Mouse (Mus musculus): ENCODE results near the gene Gata3.

The Gata3 gene

DNA sequence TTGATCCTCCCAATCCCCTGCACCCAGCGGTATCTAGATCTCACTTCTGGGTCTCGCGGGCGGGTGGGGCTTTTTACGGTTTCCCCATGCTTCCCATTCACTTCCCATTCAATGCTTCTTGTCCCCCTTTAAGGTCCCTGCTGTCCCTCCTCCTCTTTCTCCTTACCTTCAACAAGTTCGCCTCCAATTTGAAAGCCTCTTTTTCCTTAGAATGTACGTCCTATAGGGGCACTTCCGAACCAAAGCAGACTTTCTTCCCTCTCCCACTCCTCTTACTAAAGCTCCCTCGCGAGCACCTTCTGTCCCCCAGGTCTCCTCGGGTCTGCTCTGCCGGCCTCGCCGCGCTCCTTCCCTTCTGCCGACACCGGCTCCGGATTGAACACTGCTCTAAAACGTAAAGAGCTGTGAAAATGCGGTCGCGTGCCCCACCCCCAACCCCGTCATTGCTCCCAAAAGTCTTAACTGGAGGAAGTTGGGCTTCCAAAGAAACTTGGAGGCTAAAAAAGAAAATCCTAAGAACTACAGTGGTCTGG is at the start of gene Gata3:
Gata3 (minus strand) TSS at position 384 of the 533 bp plus-strand sequence.
- in situ Hi-C loops (cut with MboI), result no loop called here

DNA sequence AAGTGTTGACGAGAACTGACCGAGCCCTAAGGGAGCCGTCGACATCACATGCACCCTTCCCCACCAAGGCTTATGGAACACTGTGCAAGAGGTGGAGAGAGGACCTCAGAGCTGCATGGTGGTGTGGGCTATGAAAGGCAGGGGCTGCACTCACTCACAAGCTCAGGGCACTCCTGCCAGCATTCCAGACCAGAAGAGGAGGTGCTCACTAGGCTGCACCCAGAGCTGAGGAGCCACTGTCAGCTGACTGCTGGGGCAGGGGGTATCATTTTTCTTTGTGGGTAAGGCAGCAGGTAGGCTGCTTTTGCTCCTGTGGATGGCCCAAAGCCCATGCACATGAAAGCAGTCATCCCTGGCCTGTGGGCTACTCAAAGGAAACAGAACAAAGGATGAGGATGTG is 49.4 kb upstream of the Gata3 start:
- in situ Hi-C loops (cut with MboI), result no loop called here

DNA sequence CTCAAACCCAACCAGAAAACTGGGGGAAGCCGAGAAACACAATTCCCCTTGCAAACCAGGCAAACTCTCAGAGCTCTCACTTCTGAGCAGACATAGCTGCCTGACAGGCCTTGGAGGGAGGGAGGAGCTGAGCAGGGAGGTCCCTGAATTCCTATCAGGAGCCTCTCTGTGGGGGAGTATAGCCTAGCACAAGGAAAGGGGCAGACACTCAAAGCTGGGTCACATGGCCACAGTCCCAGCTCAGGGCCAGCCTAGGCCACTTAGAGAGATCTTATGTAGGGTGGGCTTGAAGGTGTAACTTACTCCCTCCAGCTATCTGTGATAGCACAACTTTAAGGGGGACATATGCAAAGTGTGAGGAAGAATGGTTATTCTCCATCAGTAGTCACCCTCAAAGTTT is 46.1 kb upstream of the Gata3 start:
- in situ Hi-C loops (cut with MboI), result no loop called here

DNA sequence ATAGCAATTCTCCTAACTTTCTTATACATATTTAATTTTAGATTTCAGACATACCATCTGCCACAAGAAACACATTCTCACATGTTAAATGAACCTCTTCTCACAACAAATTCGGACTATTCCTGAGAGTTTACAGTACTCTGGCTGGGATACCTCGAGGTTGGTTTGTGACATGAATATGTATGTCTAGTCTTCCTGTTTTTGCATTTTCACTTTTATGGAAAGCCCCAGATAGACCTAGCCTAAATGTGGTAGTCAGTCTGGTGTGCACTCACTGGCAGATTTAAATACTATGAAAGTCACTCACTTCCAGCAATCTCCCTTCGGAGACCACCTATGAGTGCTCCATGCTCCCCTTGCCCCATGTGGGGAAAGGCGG is 37.1 kb upstream of the Gata3 start:
- in situ Hi-C loops (cut with MboI), result no loop called here

DNA sequence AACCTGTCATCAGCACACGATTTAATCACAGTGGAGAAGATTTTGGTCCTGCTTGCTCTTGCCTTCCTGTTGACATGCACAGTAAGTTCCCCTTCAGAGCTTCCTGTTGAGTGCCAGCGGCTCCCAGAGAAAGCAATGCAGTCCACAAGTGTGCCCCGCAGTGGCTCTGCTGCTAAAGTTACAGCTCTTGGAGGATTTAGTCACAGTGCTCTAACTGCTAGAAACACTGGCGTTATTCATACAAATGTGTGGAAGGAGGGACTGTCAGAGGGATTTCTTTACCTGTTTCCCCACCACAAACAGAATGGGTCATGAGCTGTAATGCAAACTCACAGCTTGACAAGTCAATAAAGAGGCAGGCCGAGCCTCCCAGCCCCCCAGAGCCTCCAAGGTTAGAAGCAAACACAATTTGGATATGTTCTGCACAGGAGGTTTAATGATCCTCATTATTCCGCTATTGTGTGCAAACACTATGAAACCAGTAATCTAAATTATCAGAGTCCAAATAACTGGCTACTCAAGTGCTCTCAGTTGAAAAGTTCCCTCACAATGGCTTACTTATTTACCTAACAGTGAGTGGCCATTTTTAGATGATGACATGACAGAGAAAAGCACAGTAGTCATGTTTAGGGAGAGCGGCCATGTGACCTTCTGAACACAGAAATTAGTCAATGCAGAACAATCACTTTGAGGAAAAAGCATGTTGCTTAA is 36.5 kb upstream of the Gata3 start:
- in situ Hi-C loops (cut with MboI), result no loop called here

DNA sequence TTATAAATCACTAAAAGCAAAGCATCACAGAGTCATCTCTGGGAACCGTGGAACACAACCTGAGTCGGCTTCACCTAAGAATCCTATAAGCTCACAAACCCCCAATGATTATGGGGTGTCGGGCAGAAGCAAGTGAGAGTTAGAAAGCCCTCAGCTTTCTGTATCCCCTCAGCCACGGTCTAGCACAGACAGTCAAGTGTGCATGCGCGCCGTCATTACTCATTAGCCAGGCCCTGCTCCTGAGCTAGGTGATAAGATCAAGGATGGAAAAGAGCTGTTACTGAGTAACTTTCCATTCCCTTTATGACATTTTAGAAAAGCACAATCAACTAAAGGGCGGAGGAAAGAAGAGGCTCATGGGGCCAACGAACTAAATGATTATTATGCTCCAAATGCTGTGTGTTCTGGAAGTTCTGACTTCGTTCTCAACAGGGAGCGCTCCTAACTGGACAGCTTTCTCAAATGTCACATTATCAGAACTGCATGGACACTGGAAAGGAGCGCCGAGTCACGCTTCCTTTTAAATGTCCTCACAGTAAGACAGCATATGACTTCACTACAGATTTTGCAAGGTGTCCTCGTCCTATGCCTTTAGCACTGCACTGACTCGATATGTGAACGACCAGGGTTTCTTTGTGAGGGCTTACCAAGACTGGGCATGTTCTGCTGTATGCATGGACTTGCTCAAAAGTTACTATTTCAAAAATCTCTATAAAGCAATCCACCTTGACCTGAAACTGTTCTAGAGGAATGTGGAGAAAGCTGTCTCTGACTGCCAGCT is 29.0 kb upstream of the Gata3 start:
- in situ Hi-C loops (cut with MboI), result no loop called here

DNA sequence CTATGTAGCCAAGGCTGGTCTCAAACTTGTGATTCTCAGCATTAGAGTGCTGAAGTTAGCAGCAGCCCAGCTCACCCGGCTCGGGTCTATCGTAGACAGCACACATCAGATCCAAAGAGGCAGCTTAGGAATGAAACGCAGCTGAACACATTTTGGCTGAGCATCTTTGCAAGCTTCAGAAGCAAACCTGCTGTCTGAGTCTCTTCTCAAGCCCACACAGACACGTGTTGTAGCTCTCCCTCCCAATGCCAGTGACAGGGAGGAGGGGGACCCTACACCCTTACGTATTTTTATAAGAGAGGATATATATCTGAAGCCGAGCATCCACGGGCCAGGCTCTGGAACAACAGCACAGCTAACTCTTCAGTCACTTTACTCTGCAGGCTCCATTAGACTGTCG is 27.8 kb upstream of the Gata3 start:
- in situ Hi-C loops (cut with MboI), result no loop called here

DNA sequence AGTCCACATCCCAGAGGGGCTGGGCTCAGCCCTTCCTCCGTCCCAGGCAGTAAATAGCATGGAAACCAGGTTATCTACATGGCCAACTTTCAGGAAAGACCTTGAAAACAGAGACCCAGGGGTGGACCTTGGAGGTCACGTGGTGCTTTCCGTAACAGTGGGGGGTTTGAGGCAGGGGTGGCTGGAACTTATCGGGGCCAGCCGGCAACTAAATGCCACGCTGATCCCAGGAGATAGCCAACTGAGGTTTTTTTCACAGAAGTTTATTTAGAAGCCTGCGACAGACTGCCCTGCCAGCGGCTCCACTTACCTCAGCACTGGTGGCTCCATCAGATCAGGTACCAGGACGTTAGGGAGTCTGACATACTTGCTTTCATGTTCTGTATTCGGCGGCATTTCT is 16.2 kb upstream of the Gata3 start:
- in situ Hi-C loops (cut with MboI), result no loop called here

DNA sequence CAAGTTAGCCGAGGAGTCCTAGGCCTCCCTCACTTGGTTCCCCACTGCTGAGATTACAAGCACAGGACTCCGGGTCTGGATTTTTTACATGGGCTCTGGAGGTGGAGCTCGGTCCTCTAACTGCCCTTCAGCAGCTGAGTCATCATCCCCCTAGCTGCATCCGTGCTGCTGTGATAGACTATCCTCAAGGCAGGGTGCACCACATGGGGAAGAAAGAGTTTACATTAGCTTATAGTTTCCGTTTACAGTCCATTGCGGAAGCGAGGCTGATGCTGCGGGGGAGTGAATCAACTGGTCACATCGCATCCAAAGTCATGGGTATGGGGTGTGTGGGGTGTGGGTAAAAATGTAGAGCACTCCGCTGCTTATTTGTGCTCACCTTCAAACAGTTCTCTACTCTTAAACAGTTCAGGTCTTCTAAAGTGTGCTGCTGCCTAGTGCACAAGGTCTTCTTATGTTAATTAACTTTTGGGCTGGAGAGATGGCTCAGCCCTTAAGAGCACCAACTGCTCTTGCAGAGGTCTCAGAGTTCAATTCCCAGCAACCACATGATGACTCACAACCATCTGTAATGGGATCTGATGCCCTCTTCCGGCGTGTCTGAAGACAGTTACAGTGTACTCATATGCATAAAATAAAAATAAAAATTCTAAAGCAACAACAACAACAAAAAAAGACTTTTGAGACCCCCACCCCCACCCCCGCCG is 14.2 kb upstream of the Gata3 start:
- in situ Hi-C loops (cut with MboI), result no loop called here

DNA sequence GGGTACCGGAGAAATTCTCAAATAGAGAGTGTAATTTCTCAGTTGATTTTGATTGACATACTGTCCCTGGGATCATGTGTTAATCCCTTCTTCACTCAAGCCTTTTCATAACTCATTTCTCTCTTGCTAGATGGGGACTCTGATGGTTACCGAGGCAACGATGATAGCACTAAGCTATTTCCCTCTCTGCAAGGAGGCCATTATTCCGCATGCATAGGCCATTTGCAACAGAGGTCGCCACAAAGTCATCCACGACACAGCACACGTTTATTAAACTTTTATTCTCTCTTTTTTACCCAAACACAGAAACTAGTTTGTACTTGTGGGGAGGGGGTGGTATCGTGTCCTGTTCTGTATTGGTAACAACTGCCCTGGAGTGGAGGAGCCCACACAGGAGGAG is 8.0 kb upstream of the Gata3 start:
- in situ Hi-C loops (cut with MboI), result no loop called here

DNA sequence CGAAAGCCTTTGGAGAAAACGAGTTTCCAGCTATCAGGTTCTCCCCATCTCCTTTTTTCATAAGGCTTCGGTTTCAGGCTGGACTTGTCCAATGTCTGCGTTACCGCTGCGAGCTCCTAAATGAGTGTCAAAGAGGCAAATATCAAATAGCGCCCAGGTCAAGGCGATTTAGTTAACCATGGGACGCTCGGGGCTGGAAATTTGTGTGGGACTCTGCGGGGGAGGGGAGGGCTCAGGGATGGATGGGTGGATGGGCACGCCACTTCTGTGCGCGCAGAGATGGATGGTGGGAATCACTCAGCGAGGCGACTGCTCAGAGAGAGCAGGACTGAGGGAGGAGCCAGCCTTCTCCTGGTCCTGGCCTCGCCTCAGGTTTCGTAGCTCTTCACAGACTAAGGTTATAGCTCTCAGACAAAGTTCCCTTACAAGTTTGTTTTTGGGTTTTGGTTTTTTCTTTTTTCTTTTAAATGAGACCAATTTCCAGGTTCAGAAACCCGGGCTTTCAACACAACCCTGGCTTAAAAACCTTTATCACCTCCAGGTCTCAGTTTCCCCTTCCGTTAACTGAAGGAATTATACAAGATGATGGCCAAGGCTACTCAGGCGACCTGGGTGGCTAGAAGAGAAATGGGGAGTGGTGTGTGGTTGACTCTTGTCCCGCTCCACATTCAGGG is 6.4 kb upstream of the Gata3 start:
- in situ Hi-C loops (cut with MboI), result no loop called here

DNA sequence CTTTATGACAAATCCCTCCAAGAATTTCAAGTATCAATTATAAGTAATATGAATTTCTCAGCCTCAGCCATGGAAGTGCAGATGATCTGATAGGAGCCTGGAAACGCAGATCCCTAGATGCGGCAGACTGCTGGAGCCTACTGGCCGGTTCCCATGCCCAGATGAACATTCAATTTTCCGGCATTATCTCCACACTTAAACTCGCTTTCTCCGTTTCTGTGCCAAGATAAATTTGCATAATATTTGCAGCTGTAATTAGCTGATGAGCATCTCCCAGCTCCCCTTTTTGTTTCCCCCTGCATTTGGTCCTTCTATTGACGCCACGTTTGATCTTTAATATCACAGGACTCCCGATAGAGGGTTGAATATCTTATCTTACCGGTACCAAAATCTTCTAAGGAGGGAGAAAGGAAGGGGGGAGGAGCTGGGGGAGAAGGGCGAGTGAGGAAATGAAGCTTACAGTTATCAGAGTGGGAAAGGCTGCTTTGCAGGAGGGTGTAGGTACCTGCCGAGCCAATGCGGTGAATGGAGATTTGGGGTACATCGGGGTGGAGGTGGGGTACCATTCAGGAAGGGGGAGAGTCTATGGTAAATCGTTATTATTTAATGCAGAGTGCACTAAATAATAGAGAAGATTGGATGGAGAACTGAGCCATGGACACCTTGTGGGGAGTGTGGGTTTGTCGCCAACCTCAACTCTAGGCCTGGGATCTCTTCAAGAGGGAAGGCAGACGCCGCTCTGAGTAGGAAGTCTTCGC is 5.2 kb upstream of the Gata3 start:
- in situ Hi-C loops (cut with MboI), result no loop called here

DNA sequence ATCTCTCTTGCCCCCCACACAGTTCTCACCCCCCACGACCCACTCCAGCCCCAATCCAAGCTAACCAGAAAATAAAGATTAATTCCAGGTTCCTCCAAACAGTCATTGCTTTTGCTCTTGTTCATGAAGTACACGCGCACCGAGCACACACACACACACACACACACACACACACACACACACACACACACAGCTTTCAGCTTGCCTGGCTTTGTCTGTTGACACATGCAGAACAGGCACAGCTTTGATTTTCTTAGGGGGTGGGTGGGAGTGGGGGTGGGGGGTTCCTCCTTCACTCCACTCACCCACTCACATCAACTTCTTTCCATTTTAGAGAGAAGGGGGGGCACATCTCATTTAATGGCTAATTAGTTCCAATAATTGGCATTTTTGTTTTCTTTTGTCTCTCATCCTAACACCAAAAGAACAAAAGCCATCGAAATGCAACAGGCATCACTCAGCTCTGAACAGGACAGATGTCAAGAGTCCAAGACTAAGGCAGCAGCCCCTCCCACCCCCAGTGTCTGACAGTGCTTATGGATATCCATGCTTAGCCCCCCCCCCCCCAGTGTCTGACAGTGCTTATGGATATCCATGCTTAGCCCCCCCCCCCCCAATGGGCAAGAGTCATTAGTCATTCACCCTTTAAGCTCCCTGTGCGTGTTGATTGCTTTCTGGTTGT is 3.6 kb upstream of the Gata3 start:
- in situ Hi-C loops (cut with MboI), result no loop called here

DNA sequence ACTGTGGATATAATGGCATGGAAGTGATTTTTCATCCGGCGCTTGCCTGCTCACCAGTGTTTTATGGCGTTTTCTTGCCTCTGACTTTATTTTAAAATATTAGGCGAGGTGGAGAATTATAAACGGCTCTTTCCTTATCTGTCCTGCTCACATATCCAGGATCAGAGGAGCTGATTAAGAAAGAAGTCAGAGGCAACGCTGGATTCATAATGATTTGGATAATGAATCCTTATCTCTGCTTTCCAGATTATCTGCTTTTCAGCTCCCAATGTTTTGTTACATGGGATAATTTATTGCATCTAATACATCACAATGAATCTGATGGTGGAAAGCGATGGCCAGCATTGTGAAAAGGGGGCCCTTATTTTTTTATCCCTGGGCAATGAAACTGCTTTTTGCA is 2.7 kb upstream of the Gata3 start:
- in situ Hi-C loops (cut with MboI), result no loop called here

DNA sequence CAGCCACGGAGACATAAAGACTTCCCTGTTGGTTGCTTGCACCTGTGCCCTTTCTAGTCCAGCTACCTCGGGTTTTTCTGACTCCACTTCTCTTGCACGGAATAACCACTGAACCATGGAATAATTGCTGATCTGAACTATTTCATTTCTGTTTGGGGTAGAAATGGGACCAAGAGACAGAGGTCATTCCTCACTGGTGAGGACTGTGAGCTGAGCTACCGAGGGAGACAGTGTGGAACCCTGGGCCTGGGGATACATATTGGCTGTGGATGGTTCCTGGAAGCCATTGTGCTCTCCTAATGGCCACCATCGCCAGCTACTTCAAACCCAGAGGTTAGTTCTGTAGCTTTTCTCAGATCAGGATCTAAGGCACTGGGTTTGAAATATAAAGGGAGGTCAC is 1.1 kb upstream of the Gata3 start:
- in situ Hi-C loops (cut with MboI), result no loop called here

DNA sequence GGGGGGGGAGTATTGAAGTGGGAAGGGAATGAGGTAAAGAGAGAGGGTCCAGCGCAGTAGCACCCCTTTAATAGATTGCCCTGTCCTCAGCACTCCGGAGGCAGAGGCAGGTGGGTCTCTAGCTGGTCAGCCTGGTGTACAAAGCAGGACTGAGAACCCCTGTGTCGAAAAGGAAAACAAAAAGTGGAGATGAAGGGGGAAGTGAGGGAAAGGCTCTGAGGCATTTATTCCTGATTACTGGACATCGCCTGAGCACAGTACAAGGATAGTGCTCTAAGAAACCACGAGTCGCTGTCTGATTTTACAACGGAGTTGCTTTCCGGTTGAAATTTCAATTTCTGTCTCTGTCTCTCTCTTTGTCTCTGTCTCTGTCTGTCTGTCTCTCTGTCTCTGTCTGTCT is 417 bp upstream of the Gata3 start:
- in situ Hi-C loops (cut with MboI), result no loop called here

DNA sequence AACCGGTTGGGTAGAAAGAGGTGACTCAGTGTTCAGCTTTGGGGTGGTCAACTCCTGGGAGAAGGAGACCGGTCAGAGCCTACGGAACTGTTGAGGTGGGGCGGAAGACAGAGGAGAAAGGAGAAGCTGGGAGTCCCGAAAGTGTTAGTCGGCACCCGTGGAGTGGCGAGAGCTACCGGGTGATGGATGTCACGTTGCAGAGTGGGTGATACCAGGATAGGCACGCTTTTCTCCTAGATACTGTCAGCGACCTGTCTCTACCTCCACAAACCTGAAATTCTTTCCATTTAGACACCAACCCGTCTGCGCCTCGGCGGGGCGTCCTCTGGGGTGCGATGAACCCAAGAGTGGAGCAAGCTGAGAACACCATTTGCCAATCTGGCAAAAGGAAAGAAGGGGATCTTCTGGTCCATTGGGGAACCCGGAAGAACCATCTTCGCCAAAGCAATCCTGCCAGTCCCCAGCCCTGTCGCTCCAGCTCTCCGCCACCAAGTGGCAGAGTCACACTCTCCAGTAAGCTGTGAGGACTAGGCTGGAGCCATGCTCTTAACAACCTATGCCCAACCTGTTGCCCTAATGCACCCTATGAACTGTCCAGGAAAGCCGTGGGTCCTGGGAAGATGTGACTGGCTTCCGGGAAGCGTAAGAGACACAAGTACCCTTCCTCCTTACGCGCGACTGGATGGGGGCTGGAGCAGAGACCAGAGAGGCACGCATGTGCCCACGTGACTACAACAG is 752 bp downstream of the Gata3 start, which contains the start of gene 9230102O04Rik:
9230102O04Rik (minus strand) TSS at position 628 of the 738 bp plus-strand sequence.
- in situ Hi-C loops (cut with MboI), result no loop called here

DNA sequence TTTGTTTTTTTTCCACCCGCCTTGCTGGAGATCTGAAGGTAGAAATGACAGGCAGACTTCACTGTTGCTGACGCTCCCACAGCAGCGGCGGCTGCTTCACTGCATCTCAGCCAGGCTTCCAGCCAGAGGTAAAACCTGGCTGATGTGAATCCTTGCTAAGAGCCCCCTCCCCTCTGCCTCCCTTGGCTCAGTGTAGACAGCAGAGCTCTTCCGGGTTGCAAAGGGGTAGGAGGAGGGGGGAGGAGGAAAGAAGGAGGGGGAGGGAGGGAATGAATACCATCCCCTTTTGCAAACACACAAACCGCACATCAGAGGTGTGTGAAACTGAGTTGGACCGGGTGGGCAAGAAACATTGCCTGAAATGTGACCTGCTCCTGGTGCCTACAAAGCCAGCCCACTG is 2.2 kb downstream of the Gata3 start:
- in situ Hi-C loops (cut with MboI), result no loop called here

DNA sequence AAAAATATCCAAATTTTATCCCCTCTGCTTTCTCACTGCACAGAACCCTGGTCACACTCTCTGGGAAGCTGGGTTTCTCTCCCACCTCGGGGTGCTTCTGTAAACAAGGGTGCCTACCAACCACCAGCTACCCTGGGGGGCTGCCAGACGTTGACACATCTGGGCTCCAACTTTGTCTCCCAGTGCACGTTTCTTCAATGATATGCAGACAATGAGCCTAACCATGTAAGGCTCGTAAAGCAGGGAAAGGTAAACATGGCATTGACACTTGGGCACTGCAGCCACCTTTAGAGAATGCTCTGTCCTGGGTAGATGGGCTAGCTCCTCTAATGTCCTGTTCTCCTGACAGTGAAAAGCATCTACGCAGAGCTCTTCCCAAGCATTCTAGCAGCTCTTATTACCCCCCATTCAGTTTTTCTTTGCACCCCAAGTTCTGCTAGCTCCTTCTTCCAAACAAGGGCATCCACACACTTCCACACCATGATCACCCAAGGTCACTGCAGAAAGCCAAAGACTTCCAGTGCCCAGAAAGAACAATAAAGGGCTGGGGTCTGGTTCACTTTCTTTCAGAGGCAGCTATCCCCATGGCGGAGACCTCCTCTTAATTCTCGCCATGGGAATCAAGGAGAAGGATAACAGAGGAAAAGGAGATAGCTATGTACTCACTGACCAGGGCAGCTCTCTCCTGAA is 2.8 kb downstream of the Gata3 start:
- in situ Hi-C loops (cut with MboI), result no loop called here

Data from mature B cell (primary cell).